Mouse (Mus musculus) regulatory T cell (primary cell): Measurements from ENCODE around the gene Nlrx1.

Experiments
- in situ Hi-C: fragments of 300-600 bp; cut with MboI, MseI; formaldehyde crosslinking; loops from one replicate; pipeline ENCODE4 v1.15.1; 2025; ENCODE audit warnings: high pct_unique_total_duplicates

Gene Nlrx1

DNA sequence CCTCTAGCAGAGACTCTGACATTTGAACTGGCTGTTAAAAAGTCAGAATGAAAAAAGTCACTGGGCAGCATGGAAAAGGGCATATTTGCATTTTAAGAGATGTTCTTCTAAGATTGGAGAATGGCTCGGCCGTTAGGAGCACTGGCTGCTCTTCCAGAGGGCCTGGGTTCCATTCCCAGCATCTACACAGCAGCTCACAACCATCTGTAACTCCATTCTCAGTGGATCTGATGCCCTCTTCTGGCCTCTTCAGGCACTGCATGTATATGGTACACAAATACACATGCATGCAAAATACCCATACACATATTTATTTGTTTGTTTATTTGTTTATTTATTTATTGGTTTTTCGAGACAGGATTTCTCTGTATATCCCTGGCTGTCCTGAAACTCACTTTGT lies 678 bp upstream of the Nlrx1 start:
- in situ Hi-C loops = loop anchor here (25.0 kb wide), 1 partner anchor 507 kb away; no protein-coding TSS in a partner anchor

DNA sequence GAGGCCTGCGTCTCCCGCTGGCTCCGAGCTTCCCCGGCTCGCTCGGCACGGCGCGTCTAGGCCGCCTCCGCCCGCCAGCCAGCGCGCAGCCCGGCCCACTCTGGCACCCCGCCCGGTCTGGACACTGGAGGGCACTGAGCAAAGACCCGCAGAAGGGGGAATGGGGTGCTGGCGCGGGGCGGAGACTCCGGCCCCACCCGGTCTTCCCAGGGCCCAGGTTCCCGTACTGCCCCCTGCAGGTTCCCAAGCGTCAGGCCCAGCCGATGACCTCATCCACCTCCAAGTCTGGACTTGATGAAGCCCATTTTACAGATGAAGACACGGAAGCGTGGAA lies 405 bp downstream of the Nlrx1 start:
- in situ Hi-C loops = loop anchor here (25.0 kb wide), 1 partner anchor 506 kb away; no protein-coding TSS in a partner anchor

DNA sequence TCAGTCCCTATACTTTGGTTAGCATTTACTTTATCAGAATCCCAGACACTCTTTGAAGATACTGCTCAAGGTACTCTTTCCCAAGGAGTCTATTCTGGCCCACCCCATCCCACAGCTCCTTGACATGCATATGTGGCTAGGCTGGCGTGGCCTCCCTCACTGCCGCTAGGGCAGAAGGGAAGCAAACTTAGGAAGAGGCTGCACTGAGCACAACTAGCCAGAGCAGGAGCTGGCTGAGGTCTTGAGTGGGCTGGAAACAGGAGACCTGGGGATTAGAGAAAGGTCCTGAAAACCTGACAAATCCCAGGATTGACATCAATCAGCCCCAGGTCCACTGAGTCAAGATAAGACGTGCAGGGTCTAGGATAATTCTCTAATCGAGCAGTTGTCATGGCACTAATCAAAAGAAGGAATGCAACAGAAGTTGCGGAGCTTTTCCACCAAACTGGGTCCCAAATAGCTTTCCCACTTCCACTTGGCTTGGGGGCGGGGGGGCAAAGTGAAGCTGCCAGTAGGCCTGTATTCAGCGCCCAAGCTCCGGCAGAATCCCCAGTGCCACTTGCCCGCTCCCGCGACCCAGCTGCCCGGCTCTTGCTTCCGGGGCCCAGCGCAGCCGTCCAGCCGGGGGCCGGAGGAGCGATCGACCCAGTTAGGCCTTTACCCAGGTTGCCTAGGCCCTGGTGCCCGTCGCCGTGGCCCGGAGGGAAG lies 926 bp downstream of the Nlrx1 start:
- in situ Hi-C loops = loop anchor here (25.0 kb wide), 1 partner anchor 505 kb away; no protein-coding TSS in a partner anchor

DNA sequence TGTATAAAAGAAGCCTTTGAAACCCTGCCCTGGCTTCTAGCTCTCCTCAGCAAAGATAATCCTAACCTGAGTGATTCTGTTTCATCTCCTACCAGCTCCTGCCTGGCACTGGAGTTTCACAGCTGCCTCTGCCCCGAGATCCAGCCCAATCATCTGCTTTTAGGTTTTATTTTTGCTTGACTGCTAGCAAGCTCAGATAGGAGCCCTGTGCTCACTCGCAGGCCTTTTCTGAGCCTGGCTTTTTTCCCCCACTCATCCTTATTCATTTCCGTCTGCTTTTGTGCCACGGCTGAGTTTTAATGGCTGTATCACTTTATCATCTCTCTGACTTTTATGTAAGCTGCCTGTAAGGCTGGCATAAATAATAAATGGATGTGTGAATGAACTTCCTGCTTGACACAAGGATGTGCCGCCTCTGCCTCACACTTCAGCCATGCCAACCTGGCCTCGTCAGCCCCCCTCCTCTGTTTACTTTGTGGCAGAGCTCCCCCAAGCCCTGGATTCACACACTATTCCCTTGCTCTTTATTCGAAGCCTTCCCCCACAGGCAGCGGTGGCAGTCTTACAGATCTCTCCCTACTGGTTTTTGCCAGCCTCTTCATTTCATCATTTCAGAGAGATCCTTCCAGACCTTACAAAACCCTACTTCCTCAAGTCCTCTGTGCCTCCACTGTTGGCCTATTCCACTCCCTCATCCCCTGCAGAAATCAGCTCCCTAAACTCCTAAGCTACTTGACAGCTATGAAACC lies 1.7 kb downstream of the Nlrx1 start:
- in situ Hi-C loops = loop anchor here (25.0 kb wide), 1 partner anchor 504 kb away; no protein-coding TSS in a partner anchor

DNA sequence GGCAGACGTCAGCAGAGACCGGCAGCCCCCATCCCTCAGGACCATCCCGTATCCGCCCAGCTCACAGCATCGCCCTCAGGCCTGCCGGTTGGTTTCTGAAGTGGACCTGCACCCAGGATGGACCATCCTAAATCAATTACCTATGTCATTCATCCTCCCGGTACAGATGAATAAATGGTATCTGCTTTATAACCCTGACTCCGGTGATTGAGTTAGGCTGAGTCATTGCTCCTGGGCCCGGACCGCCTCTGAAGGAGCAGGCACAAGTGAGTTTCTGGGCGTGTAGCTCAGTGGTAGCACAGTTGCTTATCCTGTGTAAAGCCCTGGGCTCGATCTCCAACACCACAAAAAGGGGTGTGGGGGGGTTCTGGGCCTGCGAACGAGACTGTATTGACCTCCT lies 7.0 kb downstream of the Nlrx1 start:
- in situ Hi-C loops = loop anchor here (25.0 kb wide), 1 partner anchor 499 kb away; no protein-coding TSS in a partner anchor

DNA sequence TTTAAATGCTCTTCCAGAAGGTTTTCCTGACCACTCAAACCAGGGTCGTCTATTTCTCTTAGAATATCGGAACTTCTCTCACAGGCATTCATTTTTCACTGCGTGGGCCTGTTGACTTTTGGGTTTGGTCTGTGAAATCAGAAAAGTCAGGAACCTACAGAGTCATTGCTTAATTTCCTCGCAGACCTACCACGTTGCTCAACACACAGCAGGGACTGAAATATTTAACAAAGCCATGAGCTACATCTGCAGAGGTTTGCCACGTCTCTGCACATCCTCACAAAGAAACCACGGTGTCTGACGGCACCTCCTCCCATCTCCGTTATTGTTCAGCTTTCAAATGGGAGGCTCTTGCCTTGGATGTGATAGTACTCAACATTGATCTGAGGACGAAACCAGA lies 9.4 kb downstream of the Nlrx1 start:
- in situ Hi-C loops = loop anchor here (25.0 kb wide), 1 partner anchor 497 kb away; no protein-coding TSS in a partner anchor

DNA sequence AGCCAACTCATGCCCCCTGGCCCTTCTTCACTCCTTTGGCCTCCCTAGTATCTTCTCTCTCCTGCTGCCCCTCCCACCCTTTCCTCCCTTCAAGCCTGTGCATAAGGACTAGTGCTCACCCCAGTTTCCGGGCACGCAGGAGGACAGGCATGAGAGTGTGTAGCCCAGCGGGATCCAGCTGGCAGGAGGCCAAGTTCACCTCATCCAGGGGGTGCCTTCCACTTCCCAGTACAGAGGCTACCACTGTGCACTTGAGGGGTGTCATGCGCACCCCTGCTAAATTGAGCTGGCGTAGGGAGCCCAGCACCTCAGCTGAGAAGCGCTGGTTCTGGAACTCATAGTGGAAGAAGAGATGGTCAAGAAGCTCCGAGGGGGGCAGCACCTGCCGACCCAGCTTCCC lies 12.2 kb downstream of the Nlrx1 start:
- in situ Hi-C loops = loop anchor here (25.0 kb wide), 1 partner anchor 494 kb away; no protein-coding TSS in a partner anchor

DNA sequence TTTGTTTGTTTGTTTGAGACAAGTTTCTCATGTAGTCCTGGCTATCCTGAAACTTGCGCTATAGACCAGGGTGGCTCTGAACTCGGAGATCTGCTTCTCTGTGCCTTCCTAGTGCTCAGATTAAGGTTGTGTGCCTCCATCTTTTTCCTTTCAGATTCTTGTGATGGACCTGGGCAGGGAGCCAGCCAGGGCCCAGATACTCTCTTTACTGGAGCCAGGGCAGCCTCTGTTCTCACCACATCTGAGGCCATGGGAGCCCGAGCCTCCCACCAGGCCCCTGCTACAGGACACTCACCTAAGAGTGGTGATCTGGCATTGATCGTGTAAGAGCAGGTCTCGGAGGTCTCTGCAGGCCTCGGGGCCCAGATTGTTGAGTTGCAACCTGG lies 13.3 kb downstream of the Nlrx1 start:
- in situ Hi-C loops = loop anchor here (25.0 kb wide), 1 partner anchor 493 kb away; no protein-coding TSS in a partner anchor

DNA sequence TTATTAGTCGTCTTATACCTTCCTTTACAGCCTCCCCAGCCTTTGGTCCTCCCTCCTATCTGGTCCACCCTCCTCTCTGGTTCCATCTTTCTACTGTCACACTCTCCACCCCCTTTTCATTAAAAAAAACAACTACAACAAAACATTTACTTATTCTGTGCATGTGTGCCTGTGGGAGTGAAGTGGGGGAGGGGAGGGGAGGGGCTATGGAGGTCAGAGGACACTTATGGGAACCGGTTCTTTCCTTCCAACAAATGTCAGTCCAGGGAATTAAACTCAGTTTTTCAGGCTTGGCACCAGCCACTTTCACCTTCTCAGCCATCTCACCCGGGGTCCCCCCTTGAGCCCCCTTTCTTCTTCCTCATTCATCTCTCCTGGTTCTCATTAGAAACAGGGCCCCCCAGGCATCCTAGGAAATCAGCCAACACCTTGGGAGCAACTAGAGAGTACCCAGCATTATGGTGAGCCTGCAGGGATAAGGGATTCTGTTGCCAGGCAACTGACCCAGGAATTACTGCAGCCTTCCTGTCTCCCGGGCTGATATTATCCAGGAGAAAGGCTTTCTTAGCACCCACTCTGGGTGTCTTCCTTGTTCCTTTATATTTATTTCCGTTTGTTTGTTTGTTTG lies 13.8 kb downstream of the Nlrx1 start:
- in situ Hi-C loops = loop anchor here (25.0 kb wide), 1 partner anchor 492 kb away; no protein-coding TSS in a partner anchor

DNA sequence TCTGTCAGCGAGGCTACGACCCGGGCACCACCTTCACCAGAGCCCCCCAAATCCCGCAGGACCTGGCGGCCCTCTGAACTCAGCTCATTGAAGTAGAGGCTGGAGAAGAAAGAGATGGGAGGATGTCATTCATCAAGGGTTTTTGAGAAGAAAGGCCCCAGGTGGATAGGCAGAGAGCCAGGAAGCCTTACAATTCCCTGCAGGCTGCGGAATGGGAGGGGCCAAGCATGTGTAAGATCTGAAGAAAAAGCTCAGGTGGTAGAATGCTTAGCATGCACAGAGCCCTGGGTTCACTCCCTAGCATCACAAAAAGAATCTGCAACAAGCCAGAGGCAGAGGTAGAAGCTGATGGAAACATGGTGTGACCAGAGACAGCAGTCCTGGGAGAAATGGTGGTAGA lies 15.0 kb downstream of the Nlrx1 start:
- in situ Hi-C loops = loop anchor here (25.0 kb wide), 1 partner anchor 491 kb away; no protein-coding TSS in a partner anchor

DNA sequence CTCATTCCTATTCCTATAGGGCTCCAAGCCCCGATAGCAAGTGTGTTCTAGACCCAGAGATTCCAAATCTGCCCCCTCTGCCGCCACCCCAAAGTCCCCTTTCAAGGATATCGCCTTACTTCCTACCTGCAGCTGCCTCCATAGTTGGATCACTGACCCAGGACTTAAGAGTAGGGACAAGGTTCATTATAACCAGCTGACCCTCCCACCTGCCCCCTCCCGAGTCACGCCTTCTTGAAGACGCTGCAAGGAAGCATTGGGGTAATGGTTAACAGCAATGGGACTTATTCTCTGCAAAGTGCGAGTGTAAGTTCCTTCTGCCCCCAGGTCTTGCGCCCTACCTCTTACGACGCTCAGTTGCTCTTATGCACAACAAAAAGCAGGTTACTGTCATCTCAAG lies 17.1 kb downstream of the Nlrx1 start, which contains the start of gene Pdzd3:
Gene Pdzd3 (minus strand): TSS at position 158 of the 400 bp plus-strand sequence.
- in situ Hi-C loops = loop anchor here (25.0 kb wide), 1 partner anchor 489 kb away; no protein-coding TSS in a partner anchor

DNA sequence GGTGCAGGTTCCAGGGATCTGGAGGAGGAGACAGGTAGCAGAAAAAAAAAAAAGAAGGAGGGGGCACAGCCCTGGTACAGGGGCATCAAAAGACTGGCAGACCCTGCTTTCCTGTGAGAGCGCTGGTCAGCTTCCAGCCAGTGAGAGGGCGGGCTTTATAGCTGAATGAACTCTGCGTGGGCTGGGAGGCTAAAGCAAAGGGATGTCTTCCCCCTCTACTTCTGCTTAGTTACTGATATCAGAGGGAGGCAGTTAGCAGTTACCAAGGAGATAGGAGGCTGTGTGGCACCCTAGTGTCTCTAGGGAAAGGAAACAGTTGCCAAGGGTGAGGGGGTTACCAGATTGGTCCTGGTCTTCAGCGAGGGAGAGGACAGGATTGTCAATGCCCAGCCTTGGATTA lies 18.0 kb downstream of the Nlrx1 start:
- in situ Hi-C loops = loop anchor here (25.0 kb wide), 1 partner anchor 488 kb away; no protein-coding TSS in a partner anchor

DNA sequence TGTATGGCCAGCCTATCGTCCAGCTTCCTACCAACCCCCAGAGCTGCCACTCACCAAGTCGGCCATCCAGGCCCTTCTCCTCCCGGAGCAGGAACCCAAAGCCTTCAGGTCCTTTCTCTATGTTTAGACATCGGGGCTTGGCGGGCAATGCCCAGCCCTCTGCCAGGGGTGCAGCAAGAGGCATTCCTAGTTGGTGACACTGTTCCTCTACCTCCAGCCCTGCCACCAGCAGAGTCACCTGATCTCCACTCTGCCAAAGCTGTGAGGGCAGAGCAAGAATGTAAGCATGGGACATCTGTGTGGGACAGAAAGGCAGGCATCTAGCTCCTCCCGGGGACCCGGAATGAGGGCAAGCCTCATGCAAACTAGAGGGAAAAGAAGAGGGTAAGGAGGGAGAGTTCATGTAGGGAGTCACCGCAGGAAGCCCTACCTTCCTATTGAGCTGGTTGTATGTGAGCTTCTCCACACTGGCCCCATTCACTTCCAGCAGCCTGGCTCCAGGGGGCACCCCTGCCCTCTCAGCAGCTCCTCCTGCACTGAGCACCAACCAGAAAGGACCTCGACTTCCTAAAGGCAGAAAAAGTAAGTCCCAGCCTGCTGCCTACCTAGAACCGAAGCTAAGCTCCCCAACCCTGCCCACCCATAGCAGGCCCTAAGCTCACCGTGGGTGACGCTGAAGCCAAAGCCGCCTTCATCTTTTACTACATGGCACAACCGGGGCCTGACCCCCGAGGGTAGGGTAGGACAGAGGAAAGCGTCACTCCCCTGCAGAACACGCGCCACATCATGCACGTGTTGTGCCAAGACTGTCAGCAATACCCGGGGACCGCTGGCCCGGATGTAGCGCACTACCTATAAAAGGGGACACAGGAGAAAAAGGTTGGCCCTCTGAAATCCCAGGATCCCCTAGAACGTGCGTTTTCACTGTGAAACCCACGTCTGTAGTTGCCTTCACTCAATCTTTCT lies 18.9 kb downstream of the Nlrx1 start:
- in situ Hi-C loops = loop anchor here (25.0 kb wide), 1 partner anchor 487 kb away; no protein-coding TSS in a partner anchor

DNA sequence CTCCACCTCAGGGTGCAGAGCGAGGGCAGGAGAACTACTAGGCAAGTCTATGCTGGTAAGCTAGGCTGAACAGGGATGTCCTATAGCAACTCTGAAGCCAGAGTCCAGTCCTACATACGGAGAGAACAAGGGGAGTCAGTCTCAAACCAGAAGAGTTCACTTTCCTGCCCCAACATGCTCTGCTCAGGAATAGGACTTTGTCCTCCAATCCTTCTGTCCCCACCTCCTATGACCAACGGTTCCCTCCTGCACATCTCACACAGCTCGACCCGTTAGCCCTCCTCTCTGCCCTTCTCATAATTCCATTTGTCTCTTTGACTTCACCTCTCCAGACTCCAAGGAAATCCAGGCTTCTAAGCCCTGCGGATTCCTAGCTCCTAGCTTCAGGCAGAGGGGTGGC lies 20.5 kb downstream of the Nlrx1 start:
- in situ Hi-C loops = no loop called here

DNA sequence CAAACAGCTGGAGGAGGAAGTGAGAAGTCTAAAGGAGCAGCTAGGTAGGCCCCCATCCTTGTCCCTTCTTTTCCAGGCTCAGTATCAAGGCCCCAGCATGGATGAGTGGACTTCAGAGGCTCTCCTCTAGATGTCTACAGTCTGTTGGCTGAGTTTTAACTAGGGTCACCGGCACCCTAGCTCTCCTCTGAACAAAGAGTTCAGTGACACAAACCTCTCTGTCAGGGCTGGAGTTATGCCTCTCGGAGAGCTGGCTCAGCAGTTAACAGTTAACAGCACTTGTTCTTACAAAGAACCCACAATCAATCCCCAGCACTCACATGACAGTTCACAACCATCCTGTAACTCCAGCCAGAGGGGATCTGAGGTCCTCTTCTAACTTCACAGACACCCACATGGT lies 24.8 kb downstream of the Nlrx1 start:
- in situ Hi-C loops = no loop called here

DNA sequence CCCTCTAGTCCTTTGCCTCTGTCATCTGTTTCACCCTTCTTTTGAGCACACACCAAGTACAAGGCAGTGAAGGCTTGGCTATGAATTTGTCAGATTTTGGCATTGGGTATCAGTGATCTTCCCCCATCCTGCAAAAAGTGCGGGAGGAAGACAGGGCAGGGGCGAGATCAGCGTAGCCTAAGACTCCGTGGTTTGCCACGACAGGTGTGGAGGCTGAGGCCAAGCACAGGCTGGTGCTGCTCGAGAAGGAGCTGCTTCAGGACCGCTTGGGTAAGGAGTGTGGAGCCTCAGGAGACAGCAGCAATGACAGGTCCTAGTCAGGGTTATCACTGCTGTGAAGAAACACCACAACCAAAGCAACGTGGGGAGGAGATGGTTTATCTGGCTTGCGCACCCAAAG lies 27.0 kb downstream of the Nlrx1 start:
- in situ Hi-C loops = no loop called here

DNA sequence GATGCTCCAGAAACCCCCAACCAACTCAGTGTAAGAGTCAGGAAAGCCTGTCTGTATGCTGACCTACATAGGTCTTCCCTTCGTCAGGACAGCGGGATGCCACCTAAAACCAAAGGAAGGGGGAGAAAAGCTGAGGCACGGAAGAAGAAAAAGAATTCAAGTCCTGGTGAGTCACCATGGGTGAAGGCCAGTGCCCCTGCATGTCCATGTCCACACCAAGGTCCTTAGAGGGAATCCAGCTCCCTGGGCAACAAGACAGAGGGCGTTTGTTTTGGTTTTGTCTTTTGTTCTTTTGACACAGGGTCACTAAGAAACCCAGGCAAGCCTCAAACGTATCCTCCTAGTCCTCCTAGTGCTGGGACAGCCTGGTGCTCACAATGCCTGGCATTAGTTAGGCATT lies 27.5 kb downstream of the Nlrx1 start:
- in situ Hi-C loops = no loop called here

DNA sequence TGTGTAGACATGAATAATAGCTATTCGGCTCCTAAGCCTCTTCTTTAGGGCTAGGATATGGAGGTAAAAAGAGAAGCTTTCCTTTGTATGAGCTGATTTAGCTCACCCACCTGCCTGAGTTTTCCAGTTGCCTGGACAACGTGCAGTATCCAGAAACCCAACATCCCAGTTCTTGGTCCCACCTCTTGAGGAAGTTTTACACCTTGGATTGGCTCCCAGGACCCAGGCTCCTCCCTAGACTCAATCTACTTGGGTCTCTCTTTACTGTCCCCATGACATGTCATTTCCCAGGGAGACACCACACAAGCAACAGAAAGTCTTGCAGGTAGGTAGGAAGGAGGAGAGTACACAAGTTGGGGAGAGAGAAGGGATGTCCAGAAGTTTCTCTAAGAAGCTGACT lies 28.0 kb downstream of the Nlrx1 start, which contains the start of gene Ccdc153:
Gene Ccdc153 (plus strand): TSS at position 278 of the 400 bp plus-strand sequence.
- in situ Hi-C loops = no loop called here

DNA sequence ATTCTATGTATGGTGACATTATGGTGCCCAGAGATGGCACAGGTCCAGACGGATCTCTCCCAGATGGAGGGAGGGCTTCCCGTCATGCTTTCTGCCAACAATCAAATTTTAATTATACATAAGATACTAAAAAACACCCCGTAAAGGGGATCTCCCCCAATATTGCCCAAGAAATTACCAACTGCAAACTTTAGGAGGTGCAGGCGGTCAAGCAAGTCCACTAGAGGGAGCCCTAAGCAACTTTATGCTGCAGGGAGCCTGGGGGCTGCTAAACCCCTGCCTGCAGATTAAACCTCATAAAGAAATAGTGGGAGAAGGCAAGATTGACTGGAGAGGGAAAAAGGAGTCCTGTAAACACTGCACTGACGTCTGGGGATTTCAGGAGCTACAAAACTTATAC lies 29.0 kb downstream of the Nlrx1 start:
- in situ Hi-C loops = no loop called here

DNA sequence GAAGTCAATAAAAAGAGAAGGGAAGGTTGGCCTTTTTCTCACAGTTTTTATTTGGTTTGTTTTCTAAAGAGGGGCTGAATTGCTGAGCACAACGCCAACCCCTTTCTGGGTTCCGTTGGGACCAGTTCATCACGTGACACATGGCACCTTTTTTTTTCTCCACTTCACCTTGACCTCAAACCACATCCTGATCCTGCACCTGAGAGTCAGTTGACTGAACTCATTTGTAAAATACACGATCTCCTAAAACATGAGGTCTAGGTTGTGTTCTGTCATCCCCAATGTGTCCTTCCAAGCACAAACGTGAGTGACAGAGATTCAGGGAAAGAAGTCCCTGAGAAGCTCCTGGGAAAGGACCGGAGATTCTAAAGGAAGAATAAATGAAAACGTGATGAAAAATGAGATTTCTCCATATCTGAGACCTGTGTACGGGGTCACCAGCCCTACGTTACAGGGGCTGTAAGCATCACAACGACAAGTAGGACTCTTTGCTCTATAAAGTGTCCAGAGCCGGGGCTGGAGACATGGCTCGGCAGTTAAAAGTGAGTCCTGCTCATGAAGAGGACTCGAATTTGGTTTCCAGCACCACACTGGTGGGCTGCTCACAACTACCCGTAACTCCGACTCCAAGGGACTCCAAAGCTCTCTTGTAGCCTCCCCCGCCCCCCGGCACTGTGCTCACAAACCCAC lies 29.8 kb downstream of the Nlrx1 start:
- in situ Hi-C loops = no loop called here
